Comparison of ENCODE assay signal across 23 mouse cellular contexts in the genomic region with DNA sequence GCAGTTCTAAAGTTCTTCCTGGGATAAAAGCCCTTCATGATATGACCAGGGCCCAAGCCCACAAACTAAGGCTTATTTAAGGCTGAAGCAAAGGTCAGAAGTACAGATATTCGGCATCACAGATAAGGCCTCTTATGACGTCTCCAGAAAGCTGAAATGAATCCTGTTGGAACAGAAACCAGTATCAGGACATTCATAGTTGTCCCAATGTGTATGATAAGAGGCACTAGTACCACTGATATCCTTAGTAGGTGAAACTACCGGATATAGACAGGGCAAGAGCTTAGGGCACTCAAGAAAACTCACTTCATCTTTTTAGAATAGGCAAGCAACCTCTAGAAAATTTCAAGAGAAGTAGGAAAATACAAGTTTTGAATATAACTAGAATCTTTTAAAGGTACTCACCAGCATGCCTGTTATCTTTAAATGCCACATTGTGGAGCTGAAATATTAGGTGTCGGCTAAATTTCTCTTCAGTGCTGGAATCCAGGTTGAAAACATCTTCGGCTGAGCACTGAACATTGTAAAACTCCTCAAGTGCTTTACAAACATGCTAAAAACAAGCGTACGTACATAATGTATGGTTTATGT. TPM values are rescaled to one million over a fixed set of nuclear protein-coding genes. Genes with fewer than 3 reads are reported as not detected.
A peak's percentile ranks its signal among the peaks of the same experiment; 100 is the strongest.
DNase-seq lines count a peak whose midpoint lies in the region; ATAC-seq lines count a peak whose summit lies in the region.
"Had no signal": no experiment of that assay in that cellular context is flagged by ENCODE, and none has a peak within 500 bp of the region (broad histone marks: within the 10 kb centered on the region; RNA-seq: fewer than 3 reads in every experiment).

No protein-coding gene starts in this region.

- no peak for DNase-seq in liver, embryonic 11.5 days (ENCODE audit: low spot score)
- DNase-seq in liver: no peak
- DNase-seq in right cerebral cortex, postnatal 10 days (ENCODE audit: low spot score in 2 of 2): no peak
- DNase-seq: adrenal gland, postnatal 14 days; B cell, adult 2 months; cerebellum, adult 8-10 months; cerebellum, postnatal 25 days; forebrain, postnatal 0 days; gastrocnemius, postnatal 36 days; heart, adult 18-20 months; heart, postnatal 10 days; heart, postnatal 4 days had no signal

- H3K27ac ChIP-seq in liver, embryonic 11.5 days (ENCODE audit: low read depth, low read length): peak overlapping the region; percentile 52; the same call in 1 of the 2 replicates
- H3K27ac ChIP-seq in intestine, embryonic 16.5 days (ENCODE audit: low read length): no peak overlapping the region
- no peak overlapping the region; the same call in 1 of the 2 replicates for H3K27ac ChIP-seq in liver, embryonic 15.5 days (replicated peaks)
- H3K27ac ChIP-seq in neural tube, embryonic 15.5 days (replicated peaks): no peak overlapping the region
- no peak overlapping the region for H3K27ac ChIP-seq in forebrain, embryonic 15.5 days (replicated peaks)
- H3K27ac ChIP-seq: embryonic facial prominence, embryonic 12.5 days; forebrain, embryonic 12.5 days; heart, embryonic 10.5 days; hindbrain, embryonic 12.5 days had no signal

- H3K36me3 ChIP-seq in liver, embryonic 11.5 days (ENCODE audit: control insufficient read depth, insufficient read depth, low read length): no peaks in the 10 kb centered on the region; the same call in 1 of the 2 replicates
- no peaks in the 10 kb centered on the region for H3K36me3 ChIP-seq in intestine, embryonic 16.5 days (ENCODE audit: control insufficient read depth, insufficient read depth, low read length)
- peaks cover 35% of the 10 kb centered on the region for H3K36me3 ChIP-seq in liver, embryonic 15.5 days (replicated peaks)
- no peaks in the 10 kb centered on the region for H3K36me3 ChIP-seq in neural tube, embryonic 15.5 days
- no peaks in the 10 kb centered on the region for H3K36me3 ChIP-seq in forebrain, embryonic 15.5 days
- H3K36me3 ChIP-seq: forebrain, embryonic 12.5 days had no signal

- WGBS in liver, embryonic 11.5 days: 58% methylated on average over 7 of the region's 7 CpGs
- WGBS in intestine, embryonic 16.5 days: 80% methylated on average over 7 of the region's 7 CpGs
- WGBS in liver, embryonic 15.5 days (ENCODE audit: insufficient replicate concordance): 37% methylated on average over 7 of the region's 7 CpGs
- WGBS in neural tube, embryonic 15.5 days: 92% methylated on average over 7 of the region's 7 CpGs
- 94% methylated on average over 7 of the region's 7 CpGs for WGBS in forebrain, embryonic 15.5 days

- H3K4me2 ChIP-seq in liver, embryonic 11.5 days: peak overlapping the region; percentile 35
- H3K4me2 ChIP-seq in intestine, embryonic 16.5 days (ENCODE audit: low read depth, low read length): no peak overlapping the region
- H3K4me2 ChIP-seq in liver, embryonic 15.5 days: no peak overlapping the region
- H3K4me2 ChIP-seq in neural tube, embryonic 15.5 days: no peak overlapping the region
- no peak overlapping the region for H3K4me2 ChIP-seq in forebrain, embryonic 15.5 days (replicated peaks)
- H3K4me2 ChIP-seq: embryonic facial prominence, embryonic 12.5 days; forebrain, embryonic 12.5 days; hindbrain, embryonic 12.5 days had no signal

- no peaks in the 10 kb centered on the region for H3K9me3 ChIP-seq in liver, embryonic 11.5 days (ENCODE audit: control insufficient read depth, low read length)
- H3K9me3 ChIP-seq in intestine, embryonic 16.5 days (ENCODE audit: control insufficient read depth, low read length): no peaks in the 10 kb centered on the region
- no peaks in the 10 kb centered on the region for H3K9me3 ChIP-seq in liver, embryonic 15.5 days (replicated peaks)
- H3K9me3 ChIP-seq in neural tube, embryonic 15.5 days (replicated peaks): no peaks in the 10 kb centered on the region
- no peaks in the 10 kb centered on the region for H3K9me3 ChIP-seq in forebrain, embryonic 15.5 days
- H3K9me3 ChIP-seq: embryonic facial prominence, embryonic 12.5 days; forebrain, embryonic 12.5 days; G1E; heart, embryonic 10.5 days; hindbrain, embryonic 12.5 days had no signal

- H3K4me1 ChIP-seq in liver, embryonic 11.5 days (replicated peaks; ENCODE audit: control insufficient read depth, insufficient read depth, low read length): peaks cover 32% of the 10 kb centered on the region
- H3K4me1 ChIP-seq in intestine, embryonic 16.5 days (ENCODE audit: control insufficient read depth, insufficient read depth, low read length): no peaks in the 10 kb centered on the region
- peaks cover 33% of the 10 kb centered on the region for H3K4me1 ChIP-seq in liver, embryonic 15.5 days (replicated peaks)
- H3K4me1 ChIP-seq in neural tube, embryonic 15.5 days: no peaks in the 10 kb centered on the region
- no peaks in the 10 kb centered on the region for H3K4me1 ChIP-seq in forebrain, embryonic 15.5 days
- H3K4me1 ChIP-seq: forebrain, embryonic 12.5 days; hindbrain, embryonic 12.5 days had no signal

- H3K27me3 ChIP-seq in liver, embryonic 11.5 days (replicated peaks; ENCODE audit: control insufficient read depth, insufficient read depth, low read length): no peaks in the 10 kb centered on the region
- H3K27me3 ChIP-seq in intestine, embryonic 16.5 days (replicated peaks; ENCODE audit: control insufficient read depth, insufficient read depth, low read length): no peaks in the 10 kb centered on the region
- no peaks in the 10 kb centered on the region for H3K27me3 ChIP-seq in liver, embryonic 15.5 days
- no peaks in the 10 kb centered on the region for H3K27me3 ChIP-seq in neural tube, embryonic 15.5 days (replicated peaks)
- no peaks in the 10 kb centered on the region for H3K27me3 ChIP-seq in forebrain, embryonic 15.5 days
- H3K27me3 ChIP-seq: embryonic facial prominence, embryonic 12.5 days; forebrain, embryonic 12.5 days; hindbrain, embryonic 12.5 days had no signal

- no peak overlapping the region for H3K9ac ChIP-seq in liver, embryonic 11.5 days (ENCODE audit: low read depth, low read length)
- H3K9ac ChIP-seq in intestine, embryonic 16.5 days (ENCODE audit: low read depth, low read length): no peak overlapping the region
- no peak overlapping the region for H3K9ac ChIP-seq in liver, embryonic 15.5 days
- no peak overlapping the region for H3K9ac ChIP-seq in neural tube, embryonic 15.5 days (replicated peaks)
- no peak overlapping the region for H3K9ac ChIP-seq in forebrain, embryonic 15.5 days (replicated peaks)
- H3K9ac ChIP-seq: embryonic facial prominence, embryonic 12.5 days; forebrain, embryonic 12.5 days; forebrain, postnatal 0 days; hindbrain, embryonic 12.5 days had no signal

- peak; percentile 61 for ATAC-seq in liver, embryonic 11.5 days (replicated peaks; ENCODE audit: low FRiP score)
- ATAC-seq in intestine, embryonic 16.5 days: peak; percentile 74
- peak; percentile 51; the same call in 1 of the 2 replicates for ATAC-seq in liver, embryonic 15.5 days (ENCODE audit: insufficient read depth)
- ATAC-seq in neural tube, embryonic 15.5 days (ENCODE audit: low FRiP score): no peak
- no peak for ATAC-seq in forebrain, embryonic 15.5 days (replicated peaks)
- ATAC-seq: CD4-positive, CD25-positive, alpha-beta regulatory T cell, adult 4 months; forebrain, postnatal 0 days; hindbrain, embryonic 16.5 days had no signal

- H3K4me3 ChIP-seq in liver, embryonic 11.5 days (ENCODE audit: low read depth, low read length): no peak overlapping the region
- no peak overlapping the region for H3K4me3 ChIP-seq in intestine, embryonic 16.5 days (ENCODE audit: low read length)
- no peak overlapping the region for H3K4me3 ChIP-seq in liver, embryonic 15.5 days (replicated peaks)
- H3K4me3 ChIP-seq in neural tube, embryonic 15.5 days (replicated peaks): no peak overlapping the region
- no peak overlapping the region for H3K4me3 ChIP-seq in forebrain, embryonic 15.5 days
- H3K4me3 ChIP-seq: embryonic facial prominence, embryonic 12.5 days; forebrain, embryonic 12.5 days; heart, embryonic 10.5 days; hindbrain, embryonic 12.5 days had no signal

RNA-seq across cellular contexts. Expression of gene Primpol, which starts 17.6 kb away (rescaled TPM):
- polyA plus RNA-seq in liver, embryonic 11.5 days (2014; fragmentation: Nextera tagmentation; extraction: Ambion mirVana): 16.4 and 18.5 TPM in 2 replicates
- polyA plus RNA-seq in intestine, embryonic 16.5 days (2015; fragmentation: Nextera tagmentation; extraction: Ambion mirVana): 12.8 and 15.2 TPM in 2 replicates
- 7.0 and 9.0 TPM in 2 replicates for polyA plus RNA-seq in liver, embryonic 15.5 days (2015; fragmentation: Nextera tagmentation; extraction: Ambion mirVana)
- polyA plus RNA-seq in neural tube, embryonic 15.5 days (2015; fragmentation: Nextera tagmentation; extraction: Ambion mirVana): 8.4 and 9.5 TPM in 2 replicates
- polyA plus RNA-seq in forebrain, embryonic 15.5 days (2015; fragmentation: Nextera tagmentation; extraction: Ambion mirVana): 9.0 and 9.8 TPM in 2 replicates

RNA-seq across cellular contexts. Expression of gene Casp3, which starts 17.7 kb away (rescaled TPM):
- 155 and 175 TPM in 2 replicates for polyA plus RNA-seq in liver, embryonic 11.5 days (2014; fragmentation: Nextera tagmentation; extraction: Ambion mirVana)
- polyA plus RNA-seq in intestine, embryonic 16.5 days (2015; fragmentation: Nextera tagmentation; extraction: Ambion mirVana): 55.3 and 59.6 TPM in 2 replicates
- polyA plus RNA-seq in liver, embryonic 15.5 days (2015; fragmentation: Nextera tagmentation; extraction: Ambion mirVana): 43.7 and 47.6 TPM in 2 replicates
- 192 and 212 TPM in 2 replicates for polyA plus RNA-seq in neural tube, embryonic 15.5 days (2015; fragmentation: Nextera tagmentation; extraction: Ambion mirVana)
- 272 and 287 TPM in 2 replicates for polyA plus RNA-seq in forebrain, embryonic 15.5 days (2015; fragmentation: Nextera tagmentation; extraction: Ambion mirVana)

RNA-seq across cellular contexts. Expression of gene Cenpu, which starts 47.6 kb away (rescaled TPM):
- polyA plus RNA-seq in liver, embryonic 11.5 days (2014; fragmentation: Nextera tagmentation; extraction: Ambion mirVana): 22.0 and 29.8 TPM in 2 replicates
- 9.0 and 12.7 TPM in 2 replicates for polyA plus RNA-seq in intestine, embryonic 16.5 days (2015; fragmentation: Nextera tagmentation; extraction: Ambion mirVana)
- polyA plus RNA-seq in liver, embryonic 15.5 days (2015; fragmentation: Nextera tagmentation; extraction: Ambion mirVana): 13.9 and 14.7 TPM in 2 replicates
- polyA plus RNA-seq in neural tube, embryonic 15.5 days (2015; fragmentation: Nextera tagmentation; extraction: Ambion mirVana): 6.3 and 8.2 TPM in 2 replicates
- 8.9 and 10.6 TPM in 2 replicates for polyA plus RNA-seq in forebrain, embryonic 15.5 days (2015; fragmentation: Nextera tagmentation; extraction: Ambion mirVana)

Comparison
In these comparisons a context has a peak if more than half of its experiments do, and no peak if none do; other contexts are left out.
1. ATAC-seq: peak in liver, embryonic 11.5 days (single experiment), intestine, embryonic 16.5 days (single experiment) and liver, embryonic 15.5 days (single experiment); none in neural tube, embryonic 15.5 days (single experiment) and forebrain, embryonic 15.5 days (single experiment).